Mouse (Mus musculus): Measurements from ENCODE around the gene Gm10721.
"Not testable (repeated sequence)": the region's sequence is repeated elsewhere in the genome, so short reads cannot be mapped to it uniquely, and the experiment has no call there.

Gene Gm10721

GRCm38 (mm10) chr9:3025653-3026052 lies 12.7 kb downstream of the Gm10721 start:
- peak; percentile 88 to 91 for DNase-seq (ENCODE audit: low spot score in 2 of 2)

- DNase-seq (ENCODE audit: low spot score in 2 of 2): not testable (repeated sequence)
Measured at GRCm38 (mm10) chr9:3026136-3026535, 13.2 kb downstream of the Gm10721 start.

DNA sequence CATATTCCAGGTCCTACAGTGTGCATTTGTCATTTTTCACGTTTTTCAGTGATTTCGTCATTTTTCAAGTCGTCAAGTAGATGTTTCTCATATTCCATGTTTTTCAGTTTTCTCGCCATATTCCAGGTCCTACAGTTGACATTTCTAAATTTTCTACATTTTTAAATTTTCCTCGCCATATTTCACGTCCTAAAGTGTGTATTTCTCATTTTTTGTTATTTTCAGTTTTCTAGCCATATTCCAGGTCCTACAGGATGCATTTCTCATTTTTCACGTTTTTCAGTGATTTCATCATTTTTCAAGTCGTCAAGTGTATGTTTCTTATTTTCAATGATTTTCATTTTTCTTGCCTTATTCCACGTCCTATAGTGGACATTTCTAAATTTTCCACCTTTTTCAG lies 13.8 kb downstream of the Gm10721 start:
- DNase-seq (ENCODE audit: low spot score in 2 of 2): not testable (repeated sequence)

GRCm38 (mm10) chr9:3027200-3027599 lies 14.3 kb downstream of the Gm10721 start:
- DNase-seq (ENCODE audit: low spot score in 2 of 2): not testable (repeated sequence)

- DNase-seq (ENCODE audit: low spot score in 2 of 2): peak; percentile 66 to 73
Measured at GRCm38 (mm10) chr9:3029276-3030000, 16.5 kb downstream of the Gm10721 start.

- not testable (repeated sequence) for DNase-seq (ENCODE audit: low spot score in 2 of 2)
Measured at GRCm38 (mm10) chr9:3030677-3031318, 17.9 kb downstream of the Gm10721 start.

GRCm38 (mm10) chr9:3034299-3034698 lies 21.4 kb downstream of the Gm10721 start, which contains the start of gene Gm17535:
TSS of gene Gm17535 (plus strand) at chr9:3034599.
- not testable (repeated sequence) for DNase-seq (ENCODE audit: low spot score in 2 of 2)

GRCm38 (mm10) chr9:3036577-3036976 lies 23.6 kb downstream of the Gm10721 start, which contains the start of gene Gm10715:
TSS of gene Gm10715 (plus strand) at chr9:3036877.
- DNase-seq (ENCODE audit: low spot score in 2 of 2): not testable (repeated sequence)

GRCm38 (mm10) chr9:3038161-3038560 lies 25.2 kb downstream of the Gm10721 start:
- DNase-seq (ENCODE audit: low spot score in 2 of 2): not testable (repeated sequence)

Measured in spleen, postnatal 36 days (tissue).